Mouse (Mus musculus) kidney, postnatal 10 days (tissue): ENCODE results near the gene Ddah1.
"Not testable (repeated sequence)": the region's sequence is repeated elsewhere in the genome, so short reads cannot be mapped to it uniquely, and the experiment has no call there.

ENCODE experiments used
- DNase-seq: peaks from one replicate; pipeline ENCODE4 v3.0.0; 2021; ENCODE audit warnings: mixed read lengths

The Ddah1 gene

DNA sequence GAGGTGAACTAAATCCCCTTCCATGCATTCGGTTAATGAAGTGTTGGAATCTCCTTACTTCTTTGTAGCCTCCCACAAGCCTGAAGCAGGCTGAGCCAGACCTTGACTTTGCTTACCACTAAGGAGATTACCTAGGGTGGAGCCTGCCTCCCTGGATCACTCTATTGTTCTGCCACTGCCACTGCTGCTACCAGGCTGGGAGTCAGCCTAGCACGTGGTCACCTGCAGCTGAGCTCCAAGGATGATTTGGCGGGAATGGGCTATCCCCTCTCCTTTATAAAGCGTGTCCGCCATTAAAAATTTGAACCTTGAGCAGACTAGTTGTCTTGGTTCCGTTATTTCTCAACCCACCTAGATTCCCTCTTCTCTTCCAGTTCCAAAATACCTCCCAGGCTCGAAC lies 155.5 kb downstream of the Ddah1 start:
- DNase-seq, result not testable (repeated sequence)

DNA sequence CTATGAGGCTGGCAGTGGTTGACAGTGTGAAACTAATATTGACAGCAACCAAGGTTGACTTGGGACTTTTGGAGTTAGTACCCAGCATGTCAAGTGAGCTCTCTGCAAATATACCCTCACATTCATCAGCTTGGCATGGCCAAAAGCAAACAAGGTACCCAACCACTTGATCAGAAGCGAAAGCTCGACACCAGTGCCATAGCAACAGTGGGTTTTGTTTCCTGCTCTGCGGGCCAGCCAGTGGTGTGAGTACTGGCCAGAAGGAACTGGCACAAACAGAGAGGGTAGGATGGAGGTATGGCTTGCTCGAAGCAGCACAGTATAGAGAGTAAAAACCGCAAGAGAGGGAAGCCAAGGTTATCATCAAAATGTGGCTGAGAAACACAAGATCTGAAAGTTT lies 157.9 kb downstream of the Ddah1 start:
- DNase-seq, result no peak

DNA sequence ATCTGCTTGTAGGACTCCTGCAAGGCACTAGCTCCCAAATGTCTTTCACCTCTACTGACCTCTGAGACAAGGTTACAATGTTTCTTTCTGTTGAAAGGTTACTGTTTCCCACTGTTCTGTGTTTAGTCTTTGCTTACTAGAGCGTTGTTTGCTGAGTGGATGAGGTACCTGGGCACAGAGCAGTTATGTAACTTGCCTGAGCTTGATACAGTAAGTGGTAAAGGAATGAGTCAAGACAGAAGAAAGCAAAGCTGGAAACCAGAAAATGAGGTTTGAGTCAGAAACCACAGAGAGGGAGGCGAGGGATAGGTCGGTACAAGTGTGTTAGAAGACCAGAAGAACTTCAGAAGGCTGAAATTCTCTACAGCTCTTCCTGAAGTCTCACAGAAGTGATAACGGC lies 158.4 kb downstream of the Ddah1 start:
- no peak for DNase-seq

DNA sequence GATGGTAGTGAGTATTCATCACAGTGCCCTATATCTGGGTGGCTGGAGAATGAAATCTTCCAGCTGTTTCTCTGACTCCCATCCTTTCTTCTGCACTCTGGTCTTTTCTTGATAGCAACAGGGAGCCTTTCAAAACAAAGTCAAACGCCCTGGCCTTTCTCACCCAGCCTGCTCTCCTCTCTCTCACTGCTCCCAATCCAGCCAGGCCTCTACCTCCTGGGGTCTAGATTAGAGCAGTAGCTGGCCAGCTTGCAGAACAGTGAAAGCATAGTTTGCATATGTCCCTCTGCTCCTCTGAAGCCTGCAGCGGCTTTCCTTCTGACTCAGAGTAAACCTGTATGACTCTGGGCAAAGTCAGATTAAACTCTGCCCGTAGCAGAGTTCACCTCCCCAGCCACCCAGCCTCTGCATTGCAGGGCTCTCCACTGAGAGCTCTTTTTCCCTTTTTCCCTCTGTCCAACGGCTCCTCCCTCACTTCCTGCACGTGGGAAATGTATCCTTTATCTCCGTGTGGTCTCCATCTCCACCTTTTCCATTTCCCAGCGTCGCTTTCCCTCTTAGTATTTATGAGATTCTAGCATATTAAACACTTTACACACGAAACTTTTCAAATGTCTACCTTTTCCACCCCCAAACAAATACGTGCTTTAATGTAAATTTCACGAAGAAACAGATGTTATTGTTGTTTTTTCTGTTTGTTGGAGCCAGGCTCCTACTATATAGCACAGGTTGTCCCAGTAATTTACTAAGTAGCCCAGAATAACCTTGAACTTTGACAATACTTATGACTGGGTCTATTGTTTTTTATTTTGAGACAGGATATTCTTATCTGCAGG lies 163.8 kb downstream of the Ddah1 start, which contains the start of gene Bcl10:
Bcl10 (plus strand) TSS at position 786 of the 836 bp plus-strand sequence.
- peak; percentile 29 for DNase-seq

DNA sequence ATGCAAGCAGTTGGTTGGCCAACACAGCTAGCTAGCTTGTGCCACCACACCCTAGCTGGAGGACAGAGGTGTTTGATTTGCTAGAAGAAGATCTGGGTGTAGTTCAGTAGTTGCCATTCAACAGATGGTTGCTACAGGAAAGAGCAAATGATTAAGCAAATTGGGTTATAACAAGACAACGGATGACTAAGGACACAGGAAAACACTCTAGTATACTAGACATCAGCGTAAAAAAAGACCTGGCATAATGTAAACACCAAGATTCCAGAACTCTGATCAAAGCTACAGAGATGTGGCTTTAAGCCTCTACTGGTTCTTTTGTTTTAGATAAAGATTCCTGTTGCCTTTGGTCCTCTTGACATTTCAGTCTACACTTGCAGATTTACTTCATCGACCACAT lies 164.5 kb downstream of the Ddah1 start:
- DNase-seq, result no peak

DNA sequence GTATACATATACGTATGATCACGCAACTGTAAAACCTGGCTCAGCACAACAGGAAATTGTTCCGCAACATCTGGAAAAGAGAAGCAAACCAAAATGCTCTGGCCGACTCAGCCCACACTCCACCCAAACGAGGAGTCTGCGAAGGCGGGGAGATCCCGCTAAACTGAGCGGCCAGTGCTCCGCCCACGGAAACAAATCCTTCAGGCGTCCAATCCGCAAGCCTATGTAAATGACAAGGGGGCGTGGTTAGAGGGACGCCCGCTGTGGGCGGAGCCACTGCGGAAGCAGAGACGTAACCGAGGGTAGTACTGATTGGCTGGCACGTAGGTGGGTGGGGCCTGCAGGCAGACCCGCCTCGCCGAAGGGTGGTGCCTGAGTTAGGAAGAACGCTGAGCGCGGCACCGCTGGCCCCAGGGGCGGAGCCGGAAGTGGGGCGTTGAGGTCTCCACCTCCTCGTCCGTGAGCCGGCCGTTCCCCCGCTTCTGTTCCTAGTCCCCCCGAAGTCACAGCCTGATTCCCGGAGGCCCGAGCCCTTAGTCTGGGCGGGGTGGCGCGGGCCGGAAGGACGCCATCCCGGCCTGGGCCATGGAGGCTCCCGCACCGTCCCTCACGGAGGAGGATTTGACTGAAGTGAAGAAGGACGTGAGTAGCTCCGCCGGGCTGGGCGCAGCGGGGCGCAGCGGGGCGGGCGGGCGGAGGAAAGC lies 165.6 kb downstream of the Ddah1 start:
- DNase-seq, result peak; percentile 100

DNA sequence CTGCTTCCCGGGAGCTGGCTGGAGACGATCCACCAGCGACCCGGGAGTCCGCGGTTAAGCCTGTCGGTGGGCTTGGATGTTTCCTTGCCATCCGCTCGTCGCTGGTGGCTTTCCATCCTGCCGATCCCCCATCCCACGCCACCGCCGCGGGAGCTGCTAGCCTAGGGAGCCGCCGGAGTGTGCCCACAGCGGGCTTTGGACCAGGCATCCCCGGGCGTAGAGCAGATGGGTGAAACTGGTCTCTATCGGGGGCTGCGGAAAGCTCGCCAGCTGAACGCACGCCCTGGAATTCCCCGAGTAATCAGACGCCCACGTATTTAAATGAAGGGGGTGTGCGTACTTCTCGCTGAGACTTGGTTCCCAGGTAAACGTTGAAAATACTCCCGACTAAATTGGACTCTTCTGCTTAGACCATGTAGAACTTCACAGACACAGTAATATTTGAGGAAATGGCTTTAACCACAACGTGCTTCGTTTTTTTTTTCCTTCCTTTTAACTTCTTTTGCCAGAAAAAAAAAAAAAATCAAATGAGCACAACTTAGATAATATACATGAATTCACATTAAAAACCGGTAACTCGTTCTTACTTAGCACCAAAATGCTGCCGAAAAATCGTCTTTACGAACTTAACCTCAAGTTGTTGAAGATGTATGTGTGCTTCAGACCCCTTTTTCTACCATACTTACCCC lies 166.3 kb downstream of the Ddah1 start:
- DNase-seq, result peak; percentile 70

DNA sequence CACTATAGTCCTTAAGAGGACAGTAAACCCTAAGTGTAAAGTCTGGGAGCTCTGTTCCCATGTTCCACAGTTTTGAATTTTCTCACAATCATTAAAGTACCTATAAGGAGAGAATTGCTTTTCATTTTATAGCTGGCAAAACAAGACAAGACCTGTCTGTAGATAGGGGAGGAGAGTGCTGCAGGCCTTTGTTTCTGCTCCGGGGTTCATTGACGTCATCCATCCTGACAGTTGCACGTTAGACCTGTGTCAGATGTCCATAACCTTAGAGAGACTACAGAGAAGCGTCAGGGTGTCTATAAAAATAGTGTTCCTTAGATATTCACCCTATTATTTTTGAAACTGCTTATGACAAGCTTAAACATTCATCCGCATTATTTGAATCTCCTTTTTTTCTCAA lies 167.0 kb downstream of the Ddah1 start:
- DNase-seq, result no peak

DNA sequence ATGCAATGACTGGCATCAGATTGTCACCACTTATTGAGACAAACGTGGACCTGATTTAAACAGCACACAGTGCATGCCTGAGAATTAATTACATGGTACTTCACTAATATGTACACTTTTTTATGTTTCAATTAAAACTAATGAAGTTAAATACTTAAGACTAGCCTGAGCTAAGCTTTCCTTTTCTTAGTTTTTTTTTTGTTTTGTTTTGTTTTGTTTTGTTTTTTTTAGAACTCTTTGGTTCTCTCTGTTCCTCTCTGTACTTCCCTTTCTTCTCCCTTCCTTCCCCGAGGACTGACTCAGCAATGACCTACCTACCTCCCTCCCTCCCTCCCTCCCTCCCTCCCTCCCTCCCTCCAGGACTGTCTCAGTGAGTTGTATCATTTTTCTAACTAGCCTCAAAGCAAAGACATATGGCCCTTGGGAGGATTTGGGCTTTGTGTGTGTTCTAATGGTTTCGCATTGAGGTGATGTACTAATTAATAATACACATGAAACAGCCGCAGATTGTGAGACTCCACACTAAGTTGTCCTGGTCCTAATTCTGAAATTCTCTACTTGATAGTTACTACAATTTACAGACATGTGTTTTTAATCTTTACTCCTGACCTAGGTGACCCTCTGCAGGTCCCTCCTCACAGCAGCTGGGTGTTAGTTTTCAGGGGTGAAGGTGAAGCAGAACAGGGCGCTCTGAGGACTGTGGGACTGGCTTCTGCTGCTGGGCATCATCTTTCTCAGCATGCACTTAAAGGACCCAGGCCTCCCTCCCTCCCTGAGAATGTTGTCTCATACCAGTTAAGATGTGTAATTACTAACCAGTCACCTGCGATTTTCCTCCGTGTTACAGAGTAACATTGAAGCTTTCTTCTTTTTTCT lies 171.3 kb downstream of the Ddah1 start:
- DNase-seq, result no peak

DNA sequence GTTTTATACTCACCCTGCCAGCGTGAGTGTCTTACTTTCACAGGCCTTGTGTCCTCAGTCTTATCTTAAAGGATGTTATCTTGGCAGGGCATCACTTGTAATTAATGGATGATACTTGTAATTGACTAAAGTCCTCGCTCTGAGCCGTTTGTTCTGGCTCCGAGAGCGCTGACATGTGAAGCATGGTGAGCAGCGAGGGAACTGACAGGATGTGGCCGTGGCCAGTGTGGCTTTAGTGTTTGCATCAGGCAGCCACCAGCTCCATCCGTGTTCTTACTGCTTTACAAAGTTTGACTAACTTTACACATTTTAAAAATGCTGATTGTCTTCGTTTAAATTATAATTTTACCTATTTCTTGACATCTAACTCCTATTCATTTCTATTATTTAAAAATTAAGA lies 175.4 kb downstream of the Ddah1 start:
- DNase-seq, result no peak

DNA sequence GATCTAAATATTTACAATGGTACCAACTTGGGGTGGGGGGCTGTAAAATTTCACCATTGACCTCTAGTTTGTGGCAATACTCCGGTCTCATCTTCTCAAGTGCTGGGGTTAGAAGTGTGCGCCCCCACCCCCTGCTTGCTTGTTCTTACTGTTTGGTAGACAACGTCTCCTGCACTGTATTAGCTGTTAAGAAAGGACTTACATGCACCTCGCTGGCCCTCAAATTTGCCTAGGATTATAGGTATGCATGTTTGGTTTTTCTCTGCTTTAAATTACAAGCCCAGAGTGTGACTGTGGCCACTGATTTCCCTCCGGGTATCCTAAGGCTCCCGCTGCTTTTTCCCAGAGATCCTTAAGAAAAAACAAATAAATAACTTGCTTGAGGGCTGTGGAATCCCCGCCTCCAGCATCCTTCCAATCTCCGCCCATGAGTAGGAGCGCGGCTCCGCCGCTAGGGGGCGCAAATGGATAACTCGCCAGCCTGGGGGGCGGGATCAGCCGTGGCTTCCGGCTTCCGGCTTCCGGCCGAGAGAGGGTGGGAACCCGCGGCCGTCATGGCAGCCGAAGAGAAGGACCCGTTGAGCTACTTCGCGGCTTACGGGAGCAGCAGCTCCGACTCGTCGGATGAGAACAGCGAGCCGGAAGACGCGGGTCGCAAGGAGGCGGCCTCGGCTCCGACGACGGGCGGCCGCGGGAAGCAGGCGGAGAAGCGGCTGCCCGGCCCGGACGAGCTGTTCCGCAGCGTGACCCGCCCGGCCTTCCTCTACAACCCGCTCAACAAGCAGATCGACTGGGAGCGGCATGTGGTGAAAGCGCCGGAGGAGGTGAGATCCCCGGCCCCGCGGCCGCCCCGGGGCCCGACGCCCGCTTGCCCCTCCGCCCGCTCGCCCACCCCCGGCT lies 179.3 kb downstream of the Ddah1 start, which contains the start of gene 2410004B18Rik:
2410004B18Rik (plus strand) TSS at position 510 of the 900 bp plus-strand sequence.
- peak; percentile 96 for DNase-seq

DNA sequence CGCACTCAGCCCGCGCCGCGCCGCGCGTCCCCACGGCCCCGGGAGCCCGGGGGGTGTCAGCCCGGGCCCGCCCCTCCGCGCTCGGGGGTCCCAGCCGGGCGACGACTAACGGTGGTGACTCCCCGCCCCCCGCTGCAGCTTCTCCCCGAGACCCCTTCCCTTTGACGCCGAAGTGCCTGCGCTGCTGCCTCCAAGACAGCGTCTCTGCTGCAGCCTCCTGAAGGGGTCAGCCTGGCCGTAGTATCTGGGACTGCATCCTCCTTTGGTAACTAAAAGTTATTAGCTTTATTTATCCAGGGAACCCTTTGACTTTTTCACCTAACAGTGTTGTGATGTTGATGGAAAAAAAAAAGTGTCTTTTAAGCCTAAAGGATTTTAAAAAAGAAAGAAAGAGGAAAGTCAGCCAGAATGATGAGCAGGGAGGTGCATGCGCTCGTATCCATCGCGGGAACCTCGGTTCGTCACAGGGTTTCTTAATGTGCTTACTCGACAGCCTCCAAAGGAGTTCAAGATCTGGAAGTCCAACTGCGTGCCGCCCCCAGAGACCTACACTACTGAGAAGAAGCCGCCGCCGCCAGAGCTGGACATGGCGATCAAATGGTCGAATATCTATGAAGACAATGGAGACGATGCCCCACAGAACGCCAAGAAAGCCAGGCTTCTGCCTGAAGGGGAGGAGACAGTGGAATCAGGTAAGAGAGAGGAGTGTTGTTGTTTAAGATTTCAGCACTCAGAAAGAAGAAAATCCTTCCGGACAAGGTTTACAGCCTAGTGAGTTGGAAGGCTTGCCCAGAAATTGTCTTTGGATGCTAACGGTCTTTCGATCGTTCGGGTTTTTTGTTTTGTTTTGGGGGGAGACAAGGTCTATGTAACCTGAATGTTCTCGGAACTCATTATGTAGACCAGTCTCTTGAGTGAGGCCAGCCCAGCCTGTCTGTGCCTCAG lies 180.2 kb downstream of the Ddah1 start:
- DNase-seq, result peak; percentile 40

DNA sequence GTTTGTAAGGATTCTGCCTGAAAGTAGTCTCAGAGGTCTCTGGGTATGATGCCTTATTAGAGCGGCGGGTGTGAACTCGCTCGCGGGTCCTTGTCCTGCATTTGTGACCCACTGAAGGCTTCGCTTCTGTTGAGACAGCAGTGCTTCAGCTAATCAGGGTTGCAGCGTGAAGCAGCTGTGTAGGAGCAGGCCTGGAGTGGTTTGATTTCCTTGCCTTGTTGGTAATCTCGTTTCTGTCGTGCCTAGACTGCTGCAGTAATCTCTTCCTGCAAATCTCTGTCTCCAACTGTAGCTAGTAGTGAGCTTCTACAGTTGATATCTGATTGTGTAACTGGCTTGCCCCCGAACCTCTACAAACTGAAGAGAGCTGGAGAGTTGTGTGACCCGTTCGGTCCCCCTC lies 180.9 kb downstream of the Ddah1 start:
- no peak for DNase-seq

DNA sequence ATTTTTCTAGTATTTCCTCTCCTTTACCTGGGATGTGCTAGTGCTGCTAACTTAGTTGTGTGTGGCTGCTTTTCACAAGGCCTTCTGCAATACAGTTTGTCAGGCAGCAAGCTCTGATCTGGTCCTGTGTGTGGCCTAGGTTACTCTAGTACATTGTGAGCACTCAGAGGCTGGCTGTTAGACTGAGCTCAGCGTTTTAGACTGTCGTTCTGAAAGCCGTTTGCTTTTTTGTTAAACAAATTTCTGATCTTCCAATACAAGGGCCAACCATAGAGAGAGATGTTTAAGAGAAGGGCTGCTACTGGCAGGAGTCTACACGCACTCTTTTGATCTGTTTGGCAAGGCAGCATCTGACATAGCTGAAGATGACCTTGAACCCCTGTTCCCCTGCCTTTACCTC lies 181.5 kb downstream of the Ddah1 start:
- no peak for DNase-seq

DNA sequence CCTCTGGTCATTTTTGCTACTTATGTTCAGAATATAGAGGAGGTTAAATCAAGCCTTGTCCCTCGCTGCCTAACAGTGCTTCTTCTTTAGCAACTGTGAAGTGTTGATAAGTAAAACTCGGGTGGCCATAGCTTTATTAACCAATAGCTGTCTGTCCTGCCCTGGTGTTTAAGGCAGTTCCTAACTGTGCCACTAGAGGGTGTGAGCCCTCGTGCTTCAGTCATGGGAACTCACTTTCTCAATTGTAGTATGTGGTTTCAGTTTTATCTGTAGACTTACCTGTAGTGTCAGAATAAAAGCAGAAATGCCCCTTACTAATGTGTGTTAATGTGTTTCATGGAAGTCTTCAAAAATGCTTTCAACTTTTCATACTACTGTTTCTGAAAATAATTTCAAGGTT lies 183.5 kb downstream of the Ddah1 start:
- peak; percentile 81 for DNase-seq
